Mouse (Mus musculus) kidney, postnatal 36 days (tissue): ENCODE results near the gene Crb2.

Experiments used
- DNase-seq, 2 experiments: peaks; one replicate each; pipeline ENCODE4 v3.0.0; 2021 to 2022; ENCODE audit warnings: mixed read lengths in 2 of 2

Crb2 gene

DNA sequence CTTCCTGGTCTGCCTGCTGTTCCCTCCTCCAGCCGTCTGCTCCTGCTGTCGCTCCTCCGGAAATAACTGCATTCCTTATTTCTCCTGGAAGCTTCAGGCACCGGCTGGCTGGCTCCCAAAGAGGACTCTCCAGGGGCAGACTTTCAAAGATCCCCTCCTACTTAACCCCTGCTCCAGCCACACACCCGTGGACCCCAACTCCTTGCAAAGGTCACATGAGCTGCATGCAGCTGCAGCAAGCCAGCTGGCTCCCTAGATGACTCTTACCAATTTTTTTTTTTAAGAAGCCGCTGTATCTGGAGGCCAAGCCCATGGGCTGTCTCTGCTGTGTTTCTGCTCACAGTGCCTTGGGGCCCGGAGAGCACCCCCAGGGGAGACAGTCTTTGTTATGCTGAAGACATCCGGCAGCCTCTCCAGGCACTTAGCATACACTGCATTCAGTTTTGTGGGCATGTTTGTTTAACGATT lies 8.9 kb upstream of the Crb2 start:
- peak; percentile 25 to 59 for DNase-seq

DNA sequence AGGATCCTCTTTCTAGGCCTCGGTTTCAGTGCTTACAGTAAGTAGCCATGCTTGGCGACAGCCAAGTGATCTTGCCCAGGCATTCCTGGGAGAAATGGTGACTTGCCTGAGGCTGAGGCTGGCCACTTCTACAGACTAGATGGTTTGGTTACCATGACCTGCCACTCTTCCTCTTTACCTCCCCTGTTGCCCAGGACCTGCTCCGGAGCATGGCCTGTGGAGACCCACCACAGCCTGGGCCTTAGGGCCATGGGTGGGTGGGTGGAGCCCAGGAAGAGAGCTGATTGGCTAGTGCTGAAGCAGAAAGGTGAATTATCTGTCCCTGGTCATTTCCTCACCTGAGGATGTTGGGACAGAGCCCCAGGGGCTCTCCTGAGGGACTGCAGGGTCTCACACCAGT lies 8.3 kb upstream of the Crb2 start:
- DNase-seq, result no peak

DNA sequence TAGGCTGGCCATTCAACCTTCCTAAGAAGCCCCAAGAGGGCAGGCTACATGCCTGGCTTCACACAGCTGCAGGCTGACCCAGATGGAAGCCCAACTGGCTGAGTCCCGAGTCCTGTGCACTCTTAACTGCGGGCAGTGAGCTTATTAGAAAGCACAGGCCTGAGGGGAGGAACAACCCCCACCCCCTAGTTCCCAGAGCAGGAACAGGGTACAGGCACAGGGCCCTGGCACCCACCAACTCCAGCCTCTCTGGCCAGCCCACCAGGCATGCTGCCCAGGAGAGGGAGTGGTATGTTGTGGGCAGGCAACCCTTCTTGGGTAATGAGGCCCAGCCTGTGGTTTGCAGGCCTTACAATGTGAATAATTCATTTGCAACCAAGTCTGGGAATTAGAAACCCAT lies 7.1 kb upstream of the Crb2 start:
- DNase-seq, result peak; percentile 32 to 41

DNA sequence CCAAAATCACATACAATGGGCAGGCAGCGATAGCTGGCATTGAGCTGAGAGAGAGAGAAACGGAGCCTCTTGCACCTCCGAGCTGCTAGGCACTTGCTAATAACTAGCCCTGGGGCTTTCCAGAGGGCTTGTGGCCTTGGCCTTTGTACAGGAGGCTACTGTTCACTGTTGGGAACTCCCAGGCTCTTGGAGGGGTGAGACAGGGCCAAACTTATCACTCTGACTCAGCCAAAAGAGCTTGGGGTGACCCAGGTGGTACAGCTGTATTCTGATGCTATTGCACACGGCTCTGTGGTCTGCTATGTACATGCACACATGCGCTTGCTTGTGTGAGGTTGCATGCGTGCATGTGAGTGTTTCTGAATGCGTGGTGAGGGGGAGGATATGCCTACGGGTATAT lies 6.3 kb upstream of the Crb2 start:
- no peak for DNase-seq

DNA sequence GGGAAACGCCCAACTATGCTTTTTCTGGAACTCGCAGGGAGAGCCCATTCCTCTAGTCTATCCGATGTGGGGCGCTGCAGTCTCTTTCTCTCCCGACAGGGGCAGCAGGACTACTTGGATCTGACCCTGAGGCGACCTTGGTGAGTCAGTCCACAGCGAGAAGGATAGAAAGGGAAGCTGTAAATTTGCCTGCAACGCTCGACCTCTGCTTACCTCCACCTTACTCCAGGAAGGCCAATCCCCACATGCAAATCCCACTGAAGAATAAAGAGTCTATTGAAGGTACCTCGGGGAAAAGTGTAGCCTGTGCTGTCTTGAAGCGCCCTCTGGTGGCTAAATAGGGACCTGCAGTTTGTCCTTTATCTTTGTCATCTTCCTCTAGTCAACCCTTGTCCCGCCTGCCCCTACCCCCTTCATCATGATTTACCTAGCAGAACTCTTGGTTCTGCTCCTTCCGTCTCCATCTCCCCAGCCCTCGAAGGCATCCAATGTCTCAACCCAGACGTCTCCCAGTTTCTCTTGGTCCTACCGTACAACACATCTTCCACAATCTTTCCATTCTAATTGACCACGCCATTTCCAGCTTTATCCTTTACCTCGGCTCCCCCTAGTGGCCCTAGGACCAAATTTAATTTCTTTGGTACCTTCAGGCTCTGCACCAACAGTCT lies 4.3 kb upstream of the Crb2 start:
- peak; percentile 87 to 95 for DNase-seq

DNA sequence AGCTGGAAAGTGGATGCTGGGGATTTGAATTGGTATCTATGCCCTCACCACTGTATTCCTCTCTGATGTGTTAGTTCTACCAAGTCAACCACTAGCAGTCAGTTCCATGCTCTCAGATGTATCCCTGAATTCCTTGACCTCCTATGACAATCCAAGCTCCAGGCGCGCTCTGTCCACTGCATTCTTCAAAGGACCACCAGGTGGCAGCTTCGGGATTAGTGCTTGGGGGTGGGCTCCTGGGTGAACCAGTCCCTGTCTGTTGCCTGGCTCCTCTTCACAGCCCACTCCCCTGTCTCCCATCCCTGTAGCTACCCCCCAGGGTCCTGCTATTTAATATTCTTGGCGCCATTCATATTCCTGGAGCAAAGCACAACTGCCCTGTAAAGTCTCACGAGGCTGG lies 1.5 kb upstream of the Crb2 start:
- peak; percentile 37 to 71 for DNase-seq

DNA sequence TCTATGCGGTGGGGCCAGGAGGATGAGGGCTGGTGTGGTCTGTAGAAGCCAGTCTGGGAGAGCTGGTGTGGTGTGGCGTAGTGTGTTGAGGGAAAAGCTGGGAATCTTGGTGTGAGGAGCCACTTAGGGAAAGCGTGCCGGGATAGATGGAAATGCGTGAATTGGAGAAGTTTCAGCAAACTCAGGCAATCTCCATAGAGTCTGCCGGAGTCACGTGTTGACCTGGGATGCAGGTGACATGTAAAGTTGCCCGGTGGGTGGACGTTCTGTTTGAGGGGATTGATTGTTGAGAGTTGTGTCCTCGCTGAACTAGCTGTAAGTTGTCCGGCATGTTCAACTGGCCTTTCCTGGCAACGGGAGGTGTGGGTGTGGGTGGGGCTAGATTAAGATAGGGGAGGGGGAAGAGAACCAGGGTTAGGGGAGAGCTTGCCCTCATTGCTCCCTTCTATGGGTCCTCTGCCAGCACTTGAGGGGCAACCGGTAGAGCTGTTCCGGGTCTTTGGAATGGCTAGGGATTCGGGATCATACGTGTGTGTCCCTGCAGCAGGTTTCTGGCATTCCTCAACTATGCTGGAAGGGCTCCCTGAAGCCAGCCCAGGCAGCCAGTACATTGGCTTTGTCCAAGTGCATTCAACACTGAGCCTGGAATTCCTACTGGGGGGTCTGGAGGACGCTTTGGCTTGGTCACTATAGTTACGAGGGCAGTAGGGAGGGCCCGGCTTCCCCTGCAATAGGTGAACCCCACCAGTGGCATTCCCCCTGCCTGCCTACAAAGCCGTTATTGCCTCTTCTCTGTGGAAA lies 762 bp downstream of the Crb2 start:
- no peak for DNase-seq

DNA sequence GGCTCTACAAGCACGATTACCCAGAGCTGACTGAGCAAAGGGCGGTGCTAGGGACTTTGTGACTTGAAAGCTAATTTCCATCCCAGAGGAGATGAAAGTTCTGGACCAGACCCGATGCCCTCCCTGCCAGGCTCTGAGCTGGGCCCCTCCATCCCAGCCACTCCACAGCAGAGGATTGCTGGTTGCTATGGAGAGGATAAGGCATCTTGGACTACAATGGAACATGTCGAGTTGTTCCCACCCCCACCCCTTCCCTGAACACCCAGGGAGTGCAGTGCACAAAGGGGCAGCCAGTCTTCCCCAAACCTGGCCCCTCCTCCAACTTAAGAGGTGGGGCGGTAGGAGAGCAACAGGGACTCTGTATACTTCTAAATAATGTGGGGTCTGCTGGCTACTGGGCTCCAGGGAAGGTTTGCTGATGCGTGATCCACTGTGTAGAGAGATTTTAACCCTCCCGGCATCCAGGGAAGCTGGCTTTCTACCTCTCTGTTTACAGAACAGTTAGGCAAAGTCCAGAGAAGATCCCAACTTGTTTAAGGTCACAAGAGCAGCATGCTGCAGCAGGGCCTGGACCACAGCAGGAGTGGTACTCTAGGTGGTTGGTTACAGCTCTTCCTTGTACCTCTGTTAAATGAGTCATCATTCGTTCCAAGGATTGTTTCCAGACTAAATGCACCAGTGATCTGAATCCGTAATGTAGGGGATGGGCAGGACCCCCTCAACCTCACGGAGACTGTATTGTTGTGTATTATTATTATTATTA lies 2.1 kb downstream of the Crb2 start:
- no peak for DNase-seq

DNA sequence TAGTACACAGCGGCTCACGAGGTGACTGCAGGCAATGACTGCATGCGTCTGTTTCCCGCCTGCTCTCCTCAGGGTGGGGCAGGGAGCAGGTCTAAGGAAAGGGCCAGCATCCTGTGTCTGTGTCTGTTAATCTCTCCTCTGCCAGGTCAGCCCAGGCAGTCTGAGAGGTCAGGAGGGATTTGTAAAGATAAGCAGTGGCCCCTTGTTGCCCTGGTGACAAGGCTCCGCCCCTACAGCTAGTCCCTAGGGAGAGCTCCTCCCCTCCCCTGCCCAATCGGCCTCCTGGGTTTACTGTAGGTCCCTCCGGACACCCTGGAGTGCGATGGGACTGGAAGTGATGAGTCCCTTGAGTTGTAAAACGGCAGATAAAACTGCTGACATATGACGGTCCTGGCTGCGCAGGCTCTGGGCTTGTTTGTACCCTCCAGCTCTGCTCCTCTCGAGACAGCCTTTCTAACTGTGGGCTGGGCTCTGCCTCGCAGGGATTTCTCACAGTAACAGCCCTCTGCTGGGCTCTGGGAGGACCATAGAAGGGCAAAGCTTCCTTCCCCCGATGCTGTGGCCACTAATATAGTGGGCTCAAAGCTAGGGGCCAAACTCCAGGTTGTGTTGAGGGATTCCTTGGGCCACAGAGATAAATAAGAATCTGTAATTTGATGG lies 4.4 kb downstream of the Crb2 start:
- DNase-seq, result peak; percentile 64 to 70

DNA sequence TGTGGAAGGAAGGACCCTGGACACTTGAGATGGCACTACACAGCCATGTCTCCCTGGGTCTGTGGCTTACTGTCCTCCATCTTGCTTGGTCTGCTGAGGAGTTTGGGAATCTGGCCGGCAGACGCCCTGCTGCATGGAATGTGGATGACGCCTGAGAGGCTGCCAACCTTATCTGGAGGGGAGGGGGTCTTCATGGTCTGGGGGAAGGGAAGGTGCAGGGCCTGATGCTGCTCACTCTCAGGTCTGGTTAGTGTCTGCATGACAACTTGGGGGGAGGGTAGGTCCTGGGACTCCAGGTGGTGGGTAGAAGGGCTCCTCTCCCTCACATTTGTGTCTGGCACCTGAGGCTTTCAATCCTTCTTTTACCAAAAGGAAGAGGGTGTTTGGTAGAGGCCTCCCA lies 5.4 kb downstream of the Crb2 start:
- no peak for DNase-seq

DNA sequence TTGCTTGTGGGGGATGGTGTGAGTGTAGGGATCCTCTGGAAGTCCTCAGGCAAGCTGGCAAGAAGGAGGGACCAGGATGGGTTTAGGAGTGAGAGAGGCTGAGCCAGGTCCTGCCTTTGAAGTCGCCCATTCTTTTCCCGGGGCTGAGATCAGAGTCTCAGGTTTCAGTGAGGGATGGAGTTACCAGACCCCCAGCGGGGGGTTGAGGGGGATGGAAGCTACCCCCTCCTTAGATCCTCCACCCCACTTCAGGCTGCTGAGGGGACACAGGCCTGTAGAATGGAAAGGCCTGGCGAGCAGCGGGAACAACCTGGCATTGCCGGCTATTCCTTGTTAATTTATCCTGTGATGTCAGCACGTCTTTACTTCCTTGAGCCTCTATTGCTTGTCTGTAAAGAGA lies 6.0 kb downstream of the Crb2 start:
- DNase-seq, result no peak

DNA sequence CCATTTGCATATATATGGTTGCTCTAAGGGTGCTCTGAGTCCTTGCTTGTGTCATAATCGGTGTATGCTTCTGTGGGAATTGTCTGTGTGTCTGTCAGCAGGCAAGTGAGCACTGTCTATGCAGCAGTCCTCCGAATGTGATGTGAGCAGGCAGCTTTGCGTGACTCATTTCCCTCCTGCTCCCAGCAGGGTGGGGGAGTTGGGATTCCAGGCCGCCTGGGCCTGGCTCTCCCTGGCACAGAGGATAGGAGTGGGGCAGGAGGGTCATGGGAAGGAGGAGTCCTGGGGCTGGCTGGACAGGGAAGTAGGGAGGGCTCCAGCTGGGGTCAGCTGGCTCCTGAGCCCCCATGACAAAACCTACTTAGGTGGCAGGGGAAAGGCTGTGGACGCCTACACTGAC lies 8.4 kb downstream of the Crb2 start:
- no peak for DNase-seq

DNA sequence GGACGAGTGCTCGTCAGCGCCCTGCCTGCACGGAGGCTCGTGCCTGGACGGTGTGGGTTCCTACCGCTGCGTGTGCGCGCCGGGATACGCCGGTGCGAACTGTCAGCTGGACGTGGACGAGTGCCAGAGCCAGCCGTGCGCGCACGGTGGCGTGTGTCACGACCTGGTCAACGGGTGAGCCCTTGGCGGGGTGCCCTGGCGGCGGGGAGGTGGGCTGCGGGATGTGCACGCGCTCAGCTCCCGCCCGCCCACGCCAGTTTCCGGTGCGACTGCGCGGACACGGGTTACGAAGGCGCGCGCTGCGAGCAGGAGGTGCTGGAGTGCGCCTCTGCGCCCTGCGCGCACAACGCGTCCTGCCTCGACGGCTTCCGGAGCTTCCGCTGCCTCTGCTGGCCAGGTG lies 10.4 kb downstream of the Crb2 start:
- DNase-seq, result peak in 1 of 2 experiments; percentile 48

DNA sequence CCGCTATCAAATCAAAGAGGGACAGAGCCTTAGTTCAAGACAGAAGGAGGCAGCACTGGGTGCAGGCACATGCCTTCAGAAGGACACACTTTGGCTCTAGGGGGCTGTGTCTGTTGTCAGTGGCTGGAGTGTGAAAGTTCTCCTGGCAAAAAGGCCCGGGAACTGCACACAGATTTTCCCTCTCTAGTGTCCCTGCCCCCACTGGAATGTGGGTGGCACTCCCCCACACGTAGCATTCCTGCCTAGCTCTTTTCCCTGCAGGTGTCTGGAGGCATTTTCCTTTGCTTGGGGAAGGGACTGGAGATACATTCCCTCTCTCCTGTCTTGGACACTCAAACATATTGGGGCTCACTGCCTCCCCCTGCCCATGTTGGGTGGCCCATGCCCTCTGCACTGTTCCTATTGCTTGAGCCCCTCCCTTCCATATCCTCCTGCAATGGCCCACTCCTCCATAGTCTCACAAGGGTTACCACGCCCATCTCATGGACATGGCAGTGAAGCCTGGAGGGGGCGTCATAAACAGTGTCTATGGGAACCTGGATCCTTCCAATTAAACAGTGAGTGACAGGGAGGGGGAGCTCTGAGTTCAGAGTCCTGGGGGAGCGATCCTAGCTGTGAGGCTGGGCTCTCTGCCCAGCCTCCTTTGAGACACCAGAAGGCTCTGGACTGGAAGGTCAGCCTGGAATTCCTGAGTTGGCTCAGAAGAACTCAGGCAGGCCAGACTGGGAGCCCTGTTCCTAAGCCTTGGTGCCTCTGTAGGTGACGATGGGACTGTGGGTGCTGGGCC lies 12.3 kb downstream of the Crb2 start:
- DNase-seq, result peak; percentile 62 to 63

DNA sequence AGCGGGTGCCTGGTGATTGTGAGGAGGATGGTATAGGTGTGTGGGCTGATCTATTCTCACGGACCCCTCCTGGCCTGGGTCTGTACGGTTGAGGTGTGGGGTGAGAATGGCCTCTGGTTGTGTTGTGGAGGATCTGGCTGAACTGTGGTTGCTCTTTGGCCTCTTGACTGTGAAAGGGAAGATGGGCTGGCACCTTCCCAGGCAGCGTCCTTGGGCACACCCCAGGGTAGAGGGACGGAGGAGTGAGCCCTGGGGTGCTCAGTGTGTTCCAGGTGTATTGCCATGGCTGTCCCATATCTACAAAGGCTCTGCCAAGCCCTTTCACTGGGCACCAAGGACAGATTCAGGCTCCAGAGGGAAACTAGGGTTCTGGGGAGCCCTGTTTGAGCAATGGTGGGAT lies 13.0 kb downstream of the Crb2 start:
- peak in 1 of 2 experiments; percentile 78 for DNase-seq

DNA sequence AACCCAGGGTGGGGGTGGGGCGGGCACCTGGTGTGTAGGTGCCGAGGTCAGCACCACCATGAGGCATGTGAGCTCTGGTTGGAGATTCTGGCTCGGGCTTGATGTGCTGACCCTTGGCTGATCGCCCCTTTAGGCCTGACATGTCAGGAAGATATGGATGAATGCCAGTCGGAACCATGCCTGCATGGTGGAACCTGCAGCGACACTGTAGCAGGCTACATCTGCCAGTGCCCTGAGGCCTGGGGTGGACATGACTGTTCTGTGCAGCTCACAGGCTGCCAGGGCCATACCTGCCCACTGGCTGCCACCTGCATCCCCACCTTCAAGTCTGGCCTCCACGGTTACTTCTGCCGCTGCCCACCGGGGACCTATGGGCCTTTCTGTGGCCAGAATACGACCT lies 13.9 kb downstream of the Crb2 start:
- no peak for DNase-seq

DNA sequence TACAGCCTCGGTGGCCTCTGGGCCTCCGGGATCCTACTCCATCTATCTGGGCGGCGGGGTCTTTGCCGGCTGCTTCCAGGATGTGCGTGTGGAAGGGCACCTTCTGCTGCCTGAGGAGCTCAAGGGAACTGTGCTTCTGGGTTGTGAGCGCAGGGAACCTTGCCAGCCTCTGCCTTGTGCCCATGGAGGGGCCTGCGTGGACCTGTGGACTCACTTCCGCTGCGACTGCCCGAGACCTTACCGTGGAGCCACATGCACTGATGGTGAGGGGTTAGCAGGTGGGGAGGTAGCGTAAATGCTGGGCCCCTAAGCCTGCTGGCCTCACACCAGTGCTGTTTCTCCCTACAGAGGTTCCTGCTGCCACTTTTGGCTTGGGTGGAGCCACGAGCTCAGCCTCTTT lies 14.7 kb downstream of the Crb2 start:
- no peak for DNase-seq

DNA sequence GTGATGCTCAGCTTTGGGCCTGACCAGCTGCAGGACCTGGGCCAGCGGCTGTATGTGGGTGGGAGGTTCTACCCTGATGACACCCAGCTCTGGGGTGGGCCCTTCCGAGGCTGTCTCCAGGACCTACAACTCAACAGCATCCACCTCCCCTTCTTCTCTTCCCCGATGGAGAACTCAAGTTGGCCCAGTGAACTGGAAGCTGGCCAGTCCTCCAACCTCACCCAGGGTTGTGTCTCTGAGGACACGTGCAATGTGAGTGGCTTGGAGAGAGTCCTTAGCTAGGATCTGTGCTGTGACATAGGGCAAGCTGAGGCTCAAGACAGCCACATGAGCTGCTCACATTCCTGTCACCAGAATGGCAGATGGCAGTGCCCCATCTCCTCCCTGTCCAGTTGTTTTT lies 15.3 kb downstream of the Crb2 start:
- no peak for DNase-seq

DNA sequence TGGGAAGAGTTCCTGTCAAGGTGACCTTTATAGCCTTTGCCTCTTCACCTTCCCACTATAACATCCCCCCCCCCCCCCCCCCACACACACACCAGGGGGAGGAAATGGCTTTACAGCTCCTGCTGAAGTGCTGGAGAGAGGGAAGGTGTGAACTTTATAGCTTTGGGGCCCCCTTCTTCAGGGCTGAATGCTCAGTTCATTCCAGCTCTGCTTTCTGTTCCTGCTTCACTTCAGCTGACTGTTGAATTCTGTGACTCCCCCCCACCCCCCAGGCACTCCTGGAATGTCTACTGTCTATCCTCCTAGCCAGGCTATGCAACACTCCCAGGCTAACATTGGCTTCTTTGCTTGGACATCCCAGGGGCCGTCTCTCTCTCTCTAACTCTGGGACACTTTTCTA lies 20.0 kb downstream of the Crb2 start:
- DNase-seq, result no peak

DNA sequence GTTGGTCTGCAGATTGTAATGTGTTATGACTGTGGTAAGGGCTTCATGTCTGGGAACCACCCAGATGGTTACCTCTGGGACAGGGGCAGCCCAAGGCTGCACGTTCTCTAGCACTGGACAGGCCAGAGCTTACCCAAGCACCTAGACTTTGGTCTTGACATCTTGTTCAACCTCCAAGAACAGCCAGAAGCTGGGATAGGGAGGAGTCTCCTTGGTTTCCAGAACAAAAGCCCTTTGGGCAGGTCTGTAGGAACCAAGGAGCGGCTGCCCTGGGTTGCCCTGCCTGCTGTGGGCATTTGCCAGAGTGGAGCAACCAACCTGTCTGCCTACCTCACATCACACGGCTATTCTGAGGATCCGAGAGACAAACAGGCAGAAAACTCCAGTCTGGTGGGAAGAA lies 21.0 kb downstream of the Crb2 start:
- peak; percentile 33 to 38 for DNase-seq

DNA sequence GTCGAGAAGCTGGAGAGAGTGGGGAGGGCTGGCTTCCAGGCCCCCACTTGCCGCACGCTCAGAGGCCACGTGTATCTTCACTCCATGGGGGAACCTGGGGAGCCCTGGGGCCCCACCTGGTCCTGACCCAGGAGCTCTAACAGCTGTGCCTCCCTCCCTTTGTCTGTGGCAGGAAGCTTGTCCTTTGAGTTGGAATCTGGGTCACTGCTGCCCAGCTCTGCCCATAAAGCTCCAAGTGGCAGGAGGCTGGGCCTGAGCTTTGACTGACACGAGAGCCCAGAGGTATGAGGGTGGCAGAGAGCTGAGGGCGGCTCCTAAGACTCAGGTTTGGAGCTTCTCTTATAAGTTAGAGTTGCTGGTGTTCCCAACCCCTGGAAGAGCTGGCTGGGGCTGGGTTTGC lies 23.1 kb downstream of the Crb2 start:
- peak in 1 of 2 experiments; percentile 28 for DNase-seq

DNA sequence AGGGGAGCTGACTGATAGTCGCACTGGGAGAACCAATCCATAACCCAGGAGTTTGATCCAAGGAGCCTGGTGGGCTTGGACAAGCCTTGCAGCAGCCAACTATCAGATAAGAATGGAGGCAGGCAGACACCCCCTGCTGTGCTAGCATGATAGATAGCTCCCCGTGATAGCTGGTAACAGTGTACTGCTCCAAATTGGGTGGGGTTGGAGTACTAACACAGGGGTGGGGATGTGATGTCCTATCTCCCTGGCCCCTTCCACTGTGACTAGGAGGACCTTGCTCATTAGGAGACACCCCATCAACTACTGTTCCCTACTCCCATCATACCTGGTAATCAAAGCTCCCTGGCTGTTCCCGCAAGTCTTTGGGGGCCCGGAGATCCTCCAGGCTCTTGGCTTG lies 25.6 kb downstream of the Crb2 start:
- DNase-seq, result no peak
